Mouse (Mus musculus) liver, postnatal 0 days (tissue): ENCODE data around the gene Col2a1. TPM values are rescaled to one million over a fixed set of nuclear protein-coding genes. Genes with fewer than 3 reads are reported as not detected.

ENCODE experiments used
- ATAC-seq: fragments of 200-750 bp; cut with Nextera tagmentation; 2 replicates; pipeline ENCODE4 v1.8.0; 2017; ENCODE audit warnings: mild to moderate bottlenecking, moderate library complexity
- DNase-seq: peaks from one replicate; pipeline ENCODE4 v3.0.0-alpha.2; 2016
- H3K27ac ChIP-seq: fragments of 300-500 bp; sonication (generic); 2 replicates; pipeline ENCODE4 v1.5.1; 2014; ENCODE audit warnings: antibody characterized with exemption, moderate library complexity, mild to moderate bottlenecking, low read depth
- H3K27me3 ChIP-seq: fragments of 300-500 bp; sonication (generic); 2 replicates; pipeline ENCODE4 v1.6.1; 2014; ENCODE audit warnings: low read length, control low read depth, mixed read lengths; ENCODE audit not compliant: insufficient read depth
- H3K36me3 ChIP-seq: fragments of 300-500 bp; sonication (generic); replicated peaks from 2 replicates; pipeline ENCODE4 v1.6.1; 2014; ENCODE audit warnings: mild to moderate bottlenecking, control low read depth, low read length, moderate library complexity, mixed read lengths; ENCODE audit not compliant: insufficient read depth
- H3K4me1 ChIP-seq: fragments of 300-500 bp; sonication (generic); 2 replicates; pipeline ENCODE4 v1.6.1; 2014; ENCODE audit warnings: antibody characterized with exemption, mild to moderate bottlenecking, control low read depth; ENCODE audit not compliant: insufficient read depth
- H3K4me2 ChIP-seq: fragments of 300-500 bp; sonication (generic); 2 replicates; pipeline ENCODE4 v1.6.1; 2014; ENCODE audit warnings: low read depth, mild to moderate bottlenecking, low read length, moderate library complexity, mixed read lengths
- H3K4me3 ChIP-seq: fragments of 300-500 bp; sonication (generic); 2 replicates; pipeline ENCODE4 v1.5.1; 2014; ENCODE audit warnings: low read depth, low read length
- H3K9ac ChIP-seq: fragments of 300-500 bp; sonication (generic); replicated peaks from 2 replicates; pipeline ENCODE4 v1.6.1; 2014; ENCODE audit warnings: mild to moderate bottlenecking, moderate library complexity
- H3K9me3 ChIP-seq: fragments of 300-500 bp; sonication (generic); 2 replicates; pipeline ENCODE4 v1.6.1; 2016; ENCODE audit warnings: mild to moderate bottlenecking, control low read depth, low read length, mixed read lengths
- CTCF ChIP-seq: sonication (generic); IDR thresholded peaks from 2 replicates; pipeline ENCODE4 v1.5.1; 2016; ENCODE audit warnings: antibody characterized with exemption, low read depth
- EP300 ChIP-seq: IDR thresholded peaks from 2 replicates; pipeline ENCODE4 v1.6.1; 2016; ENCODE audit warnings: antibody characterized with exemption, low read depth, mild to moderate bottlenecking
- WGBS: fragments of 180-500 bp; shearing (Covaris S2); extraction: QIAGEN DNeasy Blood & Tissue Kit; methylation state at CpG from one replicate; pipeline ENCODE4 v1.1.7; 2014; ENCODE audit not compliant: insufficient replicate concordance; 5-methylcytosine and 5-hydroxymethylcytosine counted together
- polyA plus RNA-seq: library from polyadenylated mRNA; unstranded; fragments of >200 nt; fragmentation: Nextera tagmentation; extraction: Ambion mirVana; gene quantifications from 2 replicates; pipeline ENCODE4 v1.2.1, GENCODE M21; 2015

Gene Col2a1
- polyA plus RNA-seq, 1 experiment from 2014 or later = 0.12 TPM

DNA sequence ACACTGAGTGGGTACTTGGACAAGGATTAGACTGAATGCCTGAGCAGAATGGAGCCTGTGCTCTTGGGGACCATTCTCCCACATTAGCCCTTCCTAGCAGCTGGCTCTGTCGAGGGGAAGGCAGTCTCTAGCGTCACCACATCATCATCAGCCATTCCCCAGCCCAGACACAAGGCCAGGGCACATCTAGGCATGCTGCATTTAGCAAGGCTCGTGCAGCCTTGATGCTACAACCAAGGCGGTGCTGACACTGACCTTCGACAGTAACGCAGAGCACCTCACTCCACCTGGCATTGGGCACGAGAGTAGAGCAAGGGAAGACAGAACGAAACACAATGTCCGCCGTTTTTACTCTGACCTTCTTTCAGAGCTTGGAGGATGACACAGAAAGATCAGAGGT lies 35.2 kb upstream of the Col2a1 start:
- no peak overlapping the region for H3K9ac ChIP-seq
- ATAC-seq (no peak), DNase-seq (no peak)
- no peaks in the 10 kb centered on the region for H3K4me1 ChIP-seq
- no peak overlapping the region for H3K4me3 ChIP-seq
- no peak overlapping the region for H3K27ac ChIP-seq
- no peak overlapping the region for H3K4me2 ChIP-seq
- H3K27me3 ChIP-seq = no peaks in the 10 kb centered on the region
- WGBS = 90% methylated on average over 10 of the region's 10 CpGs
- no peaks in the 10 kb centered on the region for H3K9me3 ChIP-seq
- H3K36me3 ChIP-seq = peaks cover 54% of the 10 kb centered on the region
- TF ChIP-seq EP300 (no peak), CTCF (no peak)

DNA sequence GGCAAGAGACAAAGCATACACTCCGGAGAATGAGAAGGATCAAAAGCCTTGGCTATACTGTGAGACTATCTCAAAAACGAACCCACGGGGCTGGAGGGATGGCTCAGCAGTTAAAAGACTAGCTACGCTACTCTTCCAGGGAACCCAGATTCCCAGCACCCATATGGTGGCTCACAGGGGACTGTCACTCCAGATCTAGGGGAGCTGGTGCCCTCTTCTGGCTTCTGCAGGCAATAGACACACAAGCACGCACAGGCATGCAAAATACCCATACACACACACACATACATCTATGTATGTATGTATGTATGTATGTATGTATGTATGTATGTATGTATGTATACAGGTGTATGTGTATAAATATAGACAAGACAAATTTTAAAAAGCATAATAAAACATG lies 32.1 kb upstream of the Col2a1 start:
- ATAC-seq (no peak), DNase-seq (no peak)
- no peak for TF ChIP-seq EP300
- TF ChIP-seq CTCF = 0 out of 2 replicates have a peak, but pooled peaks have one; percentile 19
- H3K27ac ChIP-seq = no peak overlapping the region
- H3K9me3 ChIP-seq = no peaks in the 10 kb centered on the region
- no peak overlapping the region for H3K4me2 ChIP-seq
- no peak overlapping the region for H3K4me3 ChIP-seq
- WGBS = 90% methylated on average over 5 of the region's 5 CpGs
- no peaks in the 10 kb centered on the region for H3K27me3 ChIP-seq
- H3K9ac ChIP-seq = no peak overlapping the region
- H3K4me1 ChIP-seq = no peaks in the 10 kb centered on the region
- peaks cover 31% of the 10 kb centered on the region for H3K36me3 ChIP-seq

DNA sequence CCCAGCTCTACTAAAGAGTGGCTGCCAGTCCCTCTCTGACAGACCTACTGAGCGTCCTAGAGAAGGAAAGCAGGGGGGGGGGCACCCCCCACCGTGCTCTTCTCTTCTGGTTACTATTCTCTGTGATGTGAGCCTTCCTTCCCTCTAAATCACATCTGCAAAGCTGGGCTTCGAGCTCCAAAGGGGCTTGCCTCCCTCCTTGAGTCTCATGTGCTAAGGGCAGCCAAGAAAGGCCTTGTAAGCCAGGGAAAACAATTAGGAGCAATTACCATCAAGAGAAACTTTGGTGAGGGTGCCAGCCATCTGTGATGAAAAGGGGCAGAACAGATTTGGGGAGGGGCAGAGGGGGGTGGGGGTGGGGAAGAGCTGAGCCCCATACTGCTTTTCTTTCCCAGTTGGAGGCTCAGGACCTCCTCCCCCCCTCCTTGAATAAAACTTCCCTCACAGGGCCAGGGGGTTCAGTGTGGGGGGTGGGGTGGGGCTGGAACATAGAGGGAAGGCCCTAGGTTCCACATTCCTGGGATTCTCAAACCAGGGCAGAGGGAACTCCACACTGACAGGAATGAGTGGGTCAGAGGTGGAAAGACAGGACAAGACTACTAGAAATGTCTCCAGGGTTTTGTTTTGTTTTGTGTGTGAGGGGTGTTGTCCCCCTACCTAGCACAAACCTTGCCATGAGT lies 30.7 kb upstream of the Col2a1 start:
- no peaks in the 10 kb centered on the region for H3K27me3 ChIP-seq
- ATAC-seq (no peak), DNase-seq (no peak)
- WGBS = 41% methylated on average over 3 of the region's 3 CpGs
- H3K9me3 ChIP-seq = no peaks in the 10 kb centered on the region
- H3K27ac ChIP-seq = no peak overlapping the region
- no peak overlapping the region for H3K9ac ChIP-seq
- H3K4me3 ChIP-seq = no peak overlapping the region
- no peak for TF ChIP-seq EP300
- TF ChIP-seq CTCF = no peak
- H3K4me2 ChIP-seq = no peak overlapping the region
- H3K4me1 ChIP-seq = no peaks in the 10 kb centered on the region
- peaks cover 17% of the 10 kb centered on the region for H3K36me3 ChIP-seq

DNA sequence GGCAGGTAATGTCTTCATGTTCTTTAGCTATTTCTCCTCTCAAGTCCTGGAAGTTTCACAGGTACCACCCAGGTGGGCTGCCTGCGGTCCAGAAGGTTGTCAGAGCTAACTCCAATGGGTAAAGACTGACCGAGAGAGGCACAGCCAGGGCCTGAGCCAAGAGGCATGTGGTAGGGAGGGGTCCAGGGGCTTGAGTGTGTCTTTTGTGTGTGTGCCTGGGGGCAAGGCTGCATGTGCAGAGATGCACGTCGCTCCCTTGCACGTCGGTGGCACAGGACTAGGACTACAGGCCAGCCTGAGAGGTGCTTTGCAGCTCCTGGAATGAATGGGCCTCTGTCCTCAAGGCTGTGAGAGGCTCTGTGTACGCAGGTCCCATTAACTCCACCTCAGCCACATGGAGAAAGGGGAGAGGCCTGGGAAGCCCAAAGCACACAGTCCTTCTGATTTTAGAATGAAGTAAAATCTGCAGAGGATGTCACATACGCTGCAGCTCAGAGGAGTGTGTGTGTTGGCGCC lies 28.8 kb upstream of the Col2a1 start:
- H3K9ac ChIP-seq = no peak overlapping the region
- DNase-seq (no peak), ATAC-seq (no peak)
- WGBS = 84% methylated on average over 9 of the region's 9 CpGs
- no peaks in the 10 kb centered on the region for H3K9me3 ChIP-seq
- no peak overlapping the region for H3K4me2 ChIP-seq
- no peaks in the 10 kb centered on the region for H3K4me1 ChIP-seq
- no peak overlapping the region for H3K4me3 ChIP-seq
- no peak for TF ChIP-seq EP300
- no peak for TF ChIP-seq CTCF
- no peaks in the 10 kb centered on the region for H3K27me3 ChIP-seq
- no peak overlapping the region for H3K27ac ChIP-seq
- H3K36me3 ChIP-seq = 0 out of 2 replicates have a peak, but pooled peaks cover 8% of the 10 kb centered on the region

DNA sequence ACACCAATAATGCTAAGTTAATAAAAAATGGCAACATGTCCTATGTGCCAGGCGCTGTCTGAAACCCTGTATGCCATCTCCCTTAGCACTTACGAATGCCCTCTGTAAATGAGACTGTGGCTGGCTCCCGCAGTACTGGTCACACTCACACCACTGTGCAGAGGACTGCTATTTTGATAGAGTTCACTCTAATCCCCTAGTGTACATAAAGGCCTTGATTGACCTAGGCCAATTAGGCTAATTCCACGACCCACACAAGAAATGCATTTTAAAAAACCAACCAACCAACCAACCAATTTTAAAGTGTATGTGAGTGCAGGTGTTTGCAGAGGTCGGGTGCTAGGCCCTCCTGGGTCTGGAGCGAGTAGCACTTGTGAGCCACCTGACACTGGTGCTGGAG lies 25.3 kb upstream of the Col2a1 start:
- H3K4me2 ChIP-seq = no peak overlapping the region
- no peak overlapping the region for H3K4me3 ChIP-seq
- WGBS = 63% methylated on average over 6 of the region's 6 CpGs
- H3K9ac ChIP-seq = no peak overlapping the region
- H3K27ac ChIP-seq = no peak overlapping the region
- no peak for DNase-seq
- no peak for TF ChIP-seq CTCF
- no peak for TF ChIP-seq EP300
- H3K36me3 ChIP-seq = no peaks in the 10 kb centered on the region
- no peak for ATAC-seq
- no peaks in the 10 kb centered on the region for H3K4me1 ChIP-seq
- peaks cover 11% of the 10 kb centered on the region; the same call in 1 of the 2 replicates for H3K27me3 ChIP-seq
- H3K9me3 ChIP-seq = no peaks in the 10 kb centered on the region

DNA sequence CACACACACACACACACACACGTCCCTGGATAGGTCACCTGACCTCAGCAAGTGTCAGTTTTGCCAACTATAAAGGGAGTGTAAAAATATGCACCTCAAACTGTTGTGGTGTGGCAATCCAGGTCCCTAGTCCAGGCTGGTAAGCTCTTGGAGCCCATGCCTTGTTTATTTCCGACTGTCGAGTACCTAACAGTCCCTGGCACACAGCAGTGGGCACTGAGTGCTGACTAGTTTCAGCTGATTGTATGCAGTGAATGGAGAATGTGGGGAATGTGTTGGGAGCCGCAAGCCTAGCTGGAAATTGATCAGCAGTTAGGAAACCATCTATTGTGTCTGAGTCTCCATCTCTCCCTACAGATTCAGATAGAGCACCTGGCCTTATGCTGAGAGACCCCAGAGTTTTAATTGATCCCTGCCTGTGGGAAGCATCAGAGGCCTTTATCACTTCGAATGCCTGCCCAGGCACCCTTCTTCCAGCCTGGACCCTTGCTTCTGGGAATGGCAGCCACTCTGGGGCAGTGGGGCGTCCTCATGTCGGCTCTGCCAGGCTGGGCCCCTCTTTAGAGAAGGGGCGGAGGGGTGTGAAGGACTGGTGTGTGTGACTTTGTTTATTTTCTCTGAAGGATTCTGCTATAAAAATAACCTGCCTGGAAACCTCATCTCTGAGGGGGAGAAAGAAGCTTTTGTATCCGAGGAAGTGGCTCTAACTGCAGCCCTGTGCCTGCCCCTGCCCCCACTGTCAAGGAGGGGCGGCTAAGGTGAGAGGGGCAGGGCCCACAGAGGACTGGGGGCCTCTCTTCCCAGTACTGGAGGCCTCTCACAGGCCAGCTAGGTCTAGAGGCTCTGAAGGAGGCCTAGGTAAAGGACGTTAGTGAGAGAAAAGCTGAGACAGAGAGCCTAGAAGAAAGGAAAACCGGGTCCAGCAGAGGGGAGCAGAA lies 22.7 kb upstream of the Col2a1 start:
- no peak for ATAC-seq
- H3K27me3 ChIP-seq = peaks cover 11% of the 10 kb centered on the region; the same call in 1 of the 2 replicates
- no peak overlapping the region for H3K4me3 ChIP-seq
- no peaks in the 10 kb centered on the region for H3K36me3 ChIP-seq
- no peaks in the 10 kb centered on the region; the same call in 1 of the 2 replicates for H3K4me1 ChIP-seq
- no peak overlapping the region for H3K27ac ChIP-seq
- no peak overlapping the region for H3K9ac ChIP-seq
- DNase-seq = no peak
- WGBS = 33% methylated on average over 12 of the region's 12 CpGs
- no peak overlapping the region for H3K4me2 ChIP-seq
- no peaks in the 10 kb centered on the region for H3K9me3 ChIP-seq
- TF ChIP-seq CTCF = no peak
- TF ChIP-seq EP300 = no peak
